Mouse (Mus musculus): ENCODE results near the gene Rab22a. TPM values are rescaled to one million over a fixed set of nuclear protein-coding genes. Genes with fewer than 3 reads are reported as not detected.

Rab22a gene
- total and polyA plus RNA-seq, 2 experiments from 2014 or later = 25.2 to 31.4 TPM

DNA sequence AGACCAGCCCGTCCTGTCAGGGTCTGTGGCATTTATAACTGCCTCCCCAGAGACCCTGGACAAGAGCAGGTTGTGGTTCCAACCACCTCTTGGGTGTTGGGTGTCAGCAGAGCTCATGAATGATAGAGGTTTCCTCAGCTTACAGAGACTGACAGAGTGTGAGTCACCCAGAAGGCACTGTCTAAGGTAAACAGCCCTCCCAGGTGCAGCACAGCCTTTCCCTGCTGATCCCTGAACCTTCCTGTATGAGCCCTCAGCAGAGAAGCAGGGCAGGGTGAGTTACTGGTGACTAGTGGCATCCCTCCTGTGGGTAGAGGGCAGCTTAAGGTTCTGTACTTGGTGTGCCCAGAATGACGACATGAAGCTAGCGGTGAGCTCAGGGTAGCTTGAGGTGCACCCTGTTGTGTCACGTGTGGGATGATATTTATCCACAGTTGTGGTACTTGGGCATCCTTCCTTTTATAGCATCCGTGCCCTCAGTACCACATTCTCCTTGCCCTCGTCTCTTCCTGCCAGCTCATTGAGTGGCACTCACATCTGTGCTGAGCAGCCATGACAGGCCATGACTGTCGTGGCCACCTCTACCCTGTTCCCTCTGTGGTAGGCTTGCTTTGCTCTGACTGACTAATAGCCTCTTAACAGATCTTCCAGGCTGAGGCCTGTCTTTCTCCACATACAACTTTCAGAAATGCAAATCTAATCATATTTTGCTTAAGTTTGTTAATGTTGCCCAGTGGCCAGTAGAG is 84.7 kb downstream of the Rab22a start:
- no peaks in the 10 kb centered on the region for H3K27me3 ChIP-seq (ENCODE audit: control insufficient read depth, insufficient read depth, low read length)
- no peak overlapping the region for H3K4me3 ChIP-seq (ENCODE audit: low read depth, low read length)
- H3K9ac ChIP-seq (replicated peaks; ENCODE audit: low read depth, low read length) = no peak overlapping the region
- H3K9me3 ChIP-seq (replicated peaks; ENCODE audit: control insufficient read depth, low read length) = no peaks in the 10 kb centered on the region
- no peak overlapping the region for H3K4me2 ChIP-seq (ENCODE audit: low read depth, low read length)
- no peaks in the 10 kb centered on the region for H3K36me3 ChIP-seq (replicated peaks; ENCODE audit: control insufficient read depth, insufficient read depth, low read length)
- no peak overlapping the region for H3K27ac ChIP-seq (ENCODE audit: low read depth)
- H3K4me1 ChIP-seq (ENCODE audit: control insufficient read depth, insufficient read depth) = peaks cover 6% of the 10 kb centered on the region; the same call in 1 of the 2 replicates
- DNase-seq (ENCODE audit: low spot score) (no peak), ATAC-seq (ENCODE audit: insufficient read depth, low read depth) (no peak)
- TF ChIP-seq EP300 (IDR thresholded peaks at IDR 0.05; ENCODE audit: low read depth) = no peak
- no peak for TF ChIP-seq CTCF (IDR thresholded peaks at IDR 0.05; ENCODE audit: low read depth)
- WGBS = 79% methylated on average over 7 of the region's 7 CpGs

GRCm38 (mm10) chr2:173748961-173749659 is 89.5 kb downstream of the Rab22a start:
- ATAC-seq (ENCODE audit: insufficient read depth, low read depth) (no peak), DNase-seq (ENCODE audit: low spot score) (no peak)
- H3K4me2 ChIP-seq (ENCODE audit: low read depth, low read length) = no peak overlapping the region
- no peak for TF ChIP-seq CTCF (IDR thresholded peaks at IDR 0.05; ENCODE audit: low read depth)
- TF ChIP-seq EP300 (IDR thresholded peaks at IDR 0.05; ENCODE audit: low read depth) = no peak
- H3K36me3 ChIP-seq (replicated peaks; ENCODE audit: control insufficient read depth, insufficient read depth, low read length) = no peaks in the 10 kb centered on the region
- no peak overlapping the region for H3K9ac ChIP-seq (replicated peaks; ENCODE audit: low read depth, low read length)
- WGBS = 76% methylated on average over 2 of the region's 2 CpGs
- H3K4me1 ChIP-seq (ENCODE audit: control insufficient read depth, insufficient read depth) = peaks cover 8% of the 10 kb centered on the region; the same call in 1 of the 2 replicates
- no peaks in the 10 kb centered on the region for H3K9me3 ChIP-seq (replicated peaks; ENCODE audit: control insufficient read depth, low read length)
- H3K27me3 ChIP-seq (ENCODE audit: control insufficient read depth, insufficient read depth, low read length) = no peaks in the 10 kb centered on the region
- no peak overlapping the region for H3K27ac ChIP-seq (ENCODE audit: low read depth)
- no peak overlapping the region for H3K4me3 ChIP-seq (ENCODE audit: low read depth, low read length)

DNA sequence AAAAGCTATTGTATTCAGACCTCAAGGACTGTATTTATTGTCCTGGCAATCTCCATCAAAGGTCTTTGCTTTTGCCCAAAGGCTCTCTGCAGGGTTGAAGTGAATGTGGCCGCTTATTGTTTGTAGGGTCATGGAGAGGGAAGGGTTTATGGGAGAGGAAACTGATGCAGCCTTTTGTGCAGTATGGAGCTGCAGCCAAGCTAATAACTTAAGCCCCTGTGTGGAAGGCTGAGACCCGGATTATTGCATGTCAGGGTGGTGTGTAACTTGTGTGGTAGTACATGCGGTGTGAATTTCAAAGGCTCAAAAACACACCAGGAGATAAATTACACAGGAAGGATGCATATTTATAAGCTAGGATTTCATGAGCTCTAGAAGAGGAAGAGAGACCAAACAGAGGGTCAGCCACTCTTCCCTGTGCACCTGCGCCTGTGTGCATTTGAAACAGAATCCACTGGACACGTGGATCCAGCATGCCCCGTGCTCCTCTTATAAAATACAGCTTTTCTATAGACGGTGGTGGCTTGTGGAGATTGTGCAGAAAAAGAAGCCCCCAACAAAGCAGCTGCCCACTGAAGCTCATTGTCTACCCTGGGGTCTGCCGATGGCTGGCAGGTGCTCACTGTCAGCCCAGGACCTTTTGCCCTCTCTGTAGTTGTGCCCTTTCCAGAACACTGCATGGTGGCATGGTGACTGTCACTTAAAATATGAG is 96.0 kb downstream of the Rab22a start:
- 75% methylated on average over 8 of the region's 8 CpGs for WGBS
- no peaks in the 10 kb centered on the region for H3K9me3 ChIP-seq (replicated peaks; ENCODE audit: control insufficient read depth, low read length)
- H3K4me1 ChIP-seq (ENCODE audit: control insufficient read depth, insufficient read depth) = no peaks in the 10 kb centered on the region
- DNase-seq (ENCODE audit: low spot score) (no peak), ATAC-seq (ENCODE audit: insufficient read depth, low read depth) (no peak)
- H3K4me2 ChIP-seq (ENCODE audit: low read depth, low read length) = no peak overlapping the region
- no peak overlapping the region; the same call in 1 of the 2 replicates for H3K27ac ChIP-seq (ENCODE audit: low read depth)
- TF ChIP-seq EP300 (IDR thresholded peaks at IDR 0.05; ENCODE audit: low read depth) = no peak
- no peak for TF ChIP-seq CTCF (IDR thresholded peaks at IDR 0.05; ENCODE audit: low read depth)
- no peak overlapping the region for H3K4me3 ChIP-seq (ENCODE audit: low read depth, low read length)
- H3K9ac ChIP-seq (replicated peaks; ENCODE audit: low read depth, low read length) = no peak overlapping the region
- H3K36me3 ChIP-seq (replicated peaks; ENCODE audit: control insufficient read depth, insufficient read depth, low read length) = no peaks in the 10 kb centered on the region; the same call in 1 of the 2 replicates
- no peaks in the 10 kb centered on the region for H3K27me3 ChIP-seq (ENCODE audit: control insufficient read depth, insufficient read depth, low read length)

Small RNAs within 50 kb of the gene (microRNA-seq; reads per million reads assigned to microRNA genes)
- not detected for gene Mir6340

Other genes starting within 250 kb of the Rab22a start
- gene 1700021F07Rik, start 137.2 kb upstream of the Rab22a start, total RNA-seq (2014; rRNA removed; ENCODE audit: low replicate concordance) = not detected in 2 replicates
- gene 1700021F07Rik, start 137.2 kb upstream of the Rab22a start, polyA plus RNA-seq (2015; fragmentation: Nextera tagmentation; extraction: Ambion mirVana) = not detected in 2 replicates
- gene Ankrd60, start 81.4 kb upstream of the Rab22a start, total RNA-seq (2014; rRNA removed; ENCODE audit: low replicate concordance) = not detected in 2 replicates
- gene Ankrd60, start 81.4 kb upstream of the Rab22a start, polyA plus RNA-seq (2015; fragmentation: Nextera tagmentation; extraction: Ambion mirVana) = not detected in 2 replicates
- not detected in 2 replicates for gene 1700010B08Rik, start 59.7 kb downstream of the Rab22a start, total RNA-seq (2014; rRNA removed; ENCODE audit: low replicate concordance)
- gene 1700010B08Rik, start 59.7 kb downstream of the Rab22a start, polyA plus RNA-seq (2015; fragmentation: Nextera tagmentation; extraction: Ambion mirVana) = not detected in 2 replicates
- 25.8 and 26.8 TPM in 2 replicates for gene Vapb, start 77.8 kb downstream of the Rab22a start, total RNA-seq (2014; rRNA removed; ENCODE audit: low replicate concordance)
- 11.2 and 11.9 TPM in 2 replicates for gene Vapb, start 77.8 kb downstream of the Rab22a start, polyA plus RNA-seq (2015; fragmentation: Nextera tagmentation; extraction: Ambion mirVana)

All from heart, postnatal 0 days (tissue).